Mouse (Mus musculus): ENCODE data around the gene Pdk2. TPM values are rescaled to one million over a fixed set of nuclear protein-coding genes. Genes with fewer than 3 reads are reported as not detected.
A peak's percentile ranks its signal among the peaks of the same experiment; 100 is the strongest.

The Pdk2 gene
- polyA plus RNA-seq, 1 experiment = 219 TPM

DNA sequence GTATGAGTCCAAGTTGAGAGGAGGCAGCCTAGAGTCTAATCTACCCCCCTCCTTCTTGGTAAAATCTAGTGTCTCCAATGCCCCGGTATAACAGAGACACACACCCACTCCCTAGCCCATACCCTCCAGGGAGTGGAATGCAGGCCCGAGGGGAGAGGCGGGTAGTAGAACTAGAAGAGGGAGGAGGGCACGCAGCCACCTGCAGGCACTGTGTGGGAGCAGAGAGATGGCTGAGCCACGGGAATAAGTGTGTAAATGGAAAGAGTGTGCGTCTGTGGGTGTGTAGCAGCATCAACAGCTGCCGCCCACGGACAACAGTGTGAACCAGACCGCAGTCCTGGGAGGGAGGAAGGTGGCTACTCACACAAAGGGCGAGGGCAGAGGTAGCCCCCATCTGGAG, 6.3 kb downstream of the Pdk2 start:
- Histone ChIP-seq H3K27ac (ENCODE audit: insufficient read depth, low read length) (0 out of 2 replicates have a peak overlapping the region, but pooled peaks have one; percentile 0), H3K4me3 (replicated peaks; ENCODE audit: insufficient read depth, low read depth, low read length) (no peak overlapping the region), H3K27me3 (ENCODE audit: control insufficient read depth, insufficient read depth, low read length) (no peaks in the 10 kb centered on the region), H3K4me1 (ENCODE audit: control insufficient read depth, insufficient read depth, low read length) (peaks cover 77% of the 10 kb centered on the region)
- DNase-seq = peak; percentile 22 to 39
- WGBS = 51% methylated on average over 10 of the region's 10 CpGs
- TF ChIP-seq POLR2A (IDR thresholded peaks at IDR 0.05; ENCODE audit: borderline replicate concordance, insufficient read depth, low read length) (no peak), CTCF (IDR thresholded peaks at IDR 0.05; ENCODE audit: borderline replicate concordance, insufficient read depth, low read depth, low read length) (no peak)

DNA sequence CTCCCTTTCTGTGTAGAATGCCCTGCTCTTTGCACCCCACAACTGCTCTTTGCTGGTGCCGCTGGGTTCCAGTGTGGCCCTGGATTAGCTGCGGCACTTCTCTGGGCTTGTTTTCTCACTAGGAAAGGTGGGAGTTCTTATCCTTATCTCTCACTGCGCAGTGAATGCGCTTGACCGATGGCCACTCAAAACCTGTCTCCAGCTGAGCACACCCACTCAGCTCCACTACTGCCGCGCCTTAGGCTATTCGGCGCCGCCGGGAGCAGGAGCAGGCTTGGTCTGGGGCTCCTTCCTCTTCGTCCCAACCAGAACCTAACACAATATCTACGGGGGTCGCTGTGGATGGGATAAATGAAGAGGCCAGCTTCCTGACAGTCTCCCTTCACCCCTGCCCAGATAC, 7.5 kb downstream of the Pdk2 start:
- WGBS = 89% methylated on average over 14 of the region's 14 CpGs
- no peak overlapping the region for H3K27ac ChIP-seq (ENCODE audit: insufficient read depth, low read length)
- no peak overlapping the region for H3K4me3 ChIP-seq (replicated peaks; ENCODE audit: insufficient read depth, low read depth, low read length)
- DNase-seq = peak in 1 of 2 experiments; percentile 27
- peaks cover 81% of the 10 kb centered on the region for H3K4me1 ChIP-seq (ENCODE audit: control insufficient read depth, insufficient read depth, low read length)
- H3K27me3 ChIP-seq (ENCODE audit: control insufficient read depth, insufficient read depth, low read length) = no peaks in the 10 kb centered on the region
- no peak for TF ChIP-seq POLR2A (IDR thresholded peaks at IDR 0.05; ENCODE audit: borderline replicate concordance, insufficient read depth, low read length)
- TF ChIP-seq CTCF (IDR thresholded peaks at IDR 0.05; ENCODE audit: borderline replicate concordance, insufficient read depth, low read depth, low read length) = no peak

DNA sequence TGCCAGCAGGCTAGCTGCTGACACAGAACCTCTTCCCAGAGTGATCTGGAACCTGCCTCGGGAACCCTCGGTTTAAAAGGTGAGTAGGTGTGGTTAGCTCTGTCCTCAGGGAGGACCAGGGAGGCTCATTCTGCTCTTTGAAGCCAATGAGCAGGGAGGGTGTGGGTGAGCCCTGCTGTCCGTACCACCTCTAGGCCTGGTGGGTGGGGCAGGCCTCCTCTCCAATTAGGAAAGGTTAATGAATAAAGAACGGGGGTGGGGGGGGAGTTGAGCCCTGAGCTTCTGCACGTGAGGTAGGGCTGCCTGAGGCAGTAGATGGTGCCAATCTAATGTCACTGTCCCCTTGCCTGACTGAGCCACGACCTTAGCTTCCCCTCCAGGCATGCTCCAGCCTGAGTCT, 8.2 kb downstream of the Pdk2 start:
- no peak for TF ChIP-seq POLR2A (IDR thresholded peaks at IDR 0.05; ENCODE audit: borderline replicate concordance, insufficient read depth, low read length)
- TF ChIP-seq CTCF (IDR thresholded peaks at IDR 0.05; ENCODE audit: borderline replicate concordance, insufficient read depth, low read depth, low read length) = no peak
- WGBS = 14% methylated on average over 6 of the region's 6 CpGs

GRCm38 (mm10) chr11:95027850-95028470, 13.2 kb downstream of the Pdk2 start:
- Histone ChIP-seq H3K4me1 (ENCODE audit: control insufficient read depth, insufficient read depth, low read length) (peaks cover 78% of the 10 kb centered on the region), H3K27ac (ENCODE audit: insufficient read depth, low read length) (peak overlapping the region; percentile 86), H3K27me3 (ENCODE audit: control insufficient read depth, insufficient read depth, low read length) (no peaks in the 10 kb centered on the region), H3K4me3 (replicated peaks; ENCODE audit: insufficient read depth, low read depth, low read length) (no peak overlapping the region)
- DNase-seq = peak in 1 of 2 experiments; percentile 59
- TF ChIP-seq CTCF (IDR thresholded peaks at IDR 0.05; ENCODE audit: borderline replicate concordance, insufficient read depth, low read depth, low read length) (no peak), POLR2A (IDR thresholded peaks at IDR 0.05; ENCODE audit: borderline replicate concordance, insufficient read depth, low read length) (no peak)
- 23% methylated on average over 13 of the region's 13 CpGs for WGBS

More for the DNA sequence above, 8.2 kb downstream of the Pdk2 start:
- H3K27me3 ChIP-seq (ENCODE audit: control insufficient read depth, insufficient read depth, low read length) = no peaks in the 10 kb centered on the region
- H3K4me3 ChIP-seq (replicated peaks; ENCODE audit: insufficient read depth, low read depth, low read length) = no peak overlapping the region
- peaks cover 81% of the 10 kb centered on the region for H3K4me1 ChIP-seq (ENCODE audit: control insufficient read depth, insufficient read depth, low read length)
- DNase-seq = peak; percentile 19 to 35
- H3K27ac ChIP-seq (ENCODE audit: insufficient read depth, low read length) = peak overlapping the region; percentile 35

DNA sequence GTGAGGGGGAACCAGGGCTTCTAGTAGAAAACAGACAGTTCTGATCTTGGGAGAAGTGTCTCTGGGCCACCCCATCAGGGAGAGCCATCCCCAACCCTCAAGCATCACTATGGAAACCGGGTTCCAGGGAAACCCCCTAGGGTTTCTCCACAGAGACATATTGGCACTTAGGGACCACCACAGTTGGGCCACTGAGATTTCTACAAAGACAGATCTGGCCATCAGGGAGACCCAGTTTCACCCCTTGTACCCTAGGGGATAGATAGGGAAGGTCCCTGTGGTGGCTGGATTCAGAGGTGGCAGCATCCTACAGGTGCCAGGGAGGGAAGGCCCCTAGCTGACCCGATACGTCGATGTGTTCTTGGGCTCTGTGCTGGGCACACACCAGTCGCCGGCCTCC, 14.3 kb downstream of the Pdk2 start:
- H3K27me3 ChIP-seq (ENCODE audit: control insufficient read depth, insufficient read depth, low read length) = no peaks in the 10 kb centered on the region
- TF ChIP-seq POLR2A (IDR thresholded peaks at IDR 0.05; ENCODE audit: borderline replicate concordance, insufficient read depth, low read length) (no peak), CTCF (IDR thresholded peaks at IDR 0.05; ENCODE audit: borderline replicate concordance, insufficient read depth, low read depth, low read length) (no peak)
- 50% methylated on average over 6 of the region's 6 CpGs for WGBS
- no peak for DNase-seq
- H3K4me3 ChIP-seq (replicated peaks; ENCODE audit: insufficient read depth, low read depth, low read length) = no peak overlapping the region
- H3K27ac ChIP-seq (ENCODE audit: insufficient read depth, low read length) = peak overlapping the region; percentile 86
- H3K4me1 ChIP-seq (ENCODE audit: control insufficient read depth, insufficient read depth, low read length) = peaks cover 70% of the 10 kb centered on the region

DNA sequence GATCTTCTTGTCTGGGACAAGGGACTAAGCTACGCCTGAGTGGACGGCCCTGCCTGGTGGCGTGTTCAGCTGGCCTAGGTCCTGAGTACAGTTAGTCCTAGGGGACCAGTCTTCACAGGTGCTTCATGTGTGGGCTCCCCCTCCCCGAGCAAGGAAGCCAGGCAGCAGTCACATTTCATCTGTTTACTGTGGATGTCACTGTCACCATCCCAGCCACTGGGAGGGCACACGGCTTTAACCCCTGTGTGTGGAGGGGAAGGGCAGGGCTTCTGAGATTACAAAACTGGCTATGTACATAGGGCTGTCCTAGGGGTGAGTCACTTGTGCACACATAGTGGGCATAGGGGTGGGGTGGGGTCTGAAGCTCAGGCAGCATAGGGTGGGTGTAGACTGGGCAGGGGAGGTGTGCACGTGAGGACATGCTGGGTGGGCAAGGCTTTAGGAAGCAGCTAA, 15.0 kb downstream of the Pdk2 start:
- DNase-seq = no peak
- Histone ChIP-seq H3K4me3 (replicated peaks; ENCODE audit: insufficient read depth, low read depth, low read length) (no peak overlapping the region), H3K27me3 (ENCODE audit: control insufficient read depth, insufficient read depth, low read length) (no peaks in the 10 kb centered on the region), H3K4me1 (ENCODE audit: control insufficient read depth, insufficient read depth, low read length) (peaks cover 71% of the 10 kb centered on the region), H3K27ac (ENCODE audit: insufficient read depth, low read length) (peak overlapping the region; percentile 86)
- no peak for TF ChIP-seq POLR2A (IDR thresholded peaks at IDR 0.05; ENCODE audit: borderline replicate concordance, insufficient read depth, low read length)
- no peak for TF ChIP-seq CTCF (IDR thresholded peaks at IDR 0.05; ENCODE audit: borderline replicate concordance, insufficient read depth, low read depth, low read length)
- WGBS = 29% methylated on average over 6 of the region's 6 CpGs

- Histone ChIP-seq H3K27me3 (ENCODE audit: control insufficient read depth, insufficient read depth, low read length) (no peaks in the 10 kb centered on the region), H3K27ac (ENCODE audit: insufficient read depth, low read length) (peak overlapping the region; percentile 86), H3K4me3 (replicated peaks; ENCODE audit: insufficient read depth, low read depth, low read length) (no peak overlapping the region), H3K4me1 (ENCODE audit: control insufficient read depth, insufficient read depth, low read length) (peaks cover 71% of the 10 kb centered on the region)
- no peak for DNase-seq
- TF ChIP-seq POLR2A (IDR thresholded peaks at IDR 0.05; ENCODE audit: borderline replicate concordance, insufficient read depth, low read length) (0 out of 2 replicates have a peak, but pooled peaks have one; percentile 18), CTCF (IDR thresholded peaks at IDR 0.05; ENCODE audit: borderline replicate concordance, insufficient read depth, low read depth, low read length) (no peak)
- WGBS = 34% methylated on average over 11 of the region's 11 CpGs
These were observed 15.7 kb downstream of the Pdk2 start for GRCm38 (mm10) chr11:95025227-95026012.

Data from cerebellum, adult 2 months (tissue).